Mouse (Mus musculus) liver, postnatal 0 days (tissue): ENCODE results near the gene Slc25a26.

Source experiments
- CTCF ChIP-seq: sonication (generic); IDR thresholded peaks from 2 replicates; pipeline ENCODE4 v1.5.1; 2016; ENCODE audit warnings: antibody characterized with exemption, low read depth
- EP300 ChIP-seq: IDR thresholded peaks from 2 replicates; pipeline ENCODE4 v1.6.1; 2016; ENCODE audit warnings: antibody characterized with exemption, low read depth, mild to moderate bottlenecking

GRCm38 (mm10) chr6:94614346-94614745, 114.2 kb downstream of the Slc25a26 start:
- TF ChIP-seq CTCF (no peak), EP300 (no peak)
